Mouse (Mus musculus): ENCODE results near the gene Gm11541. TPM values are rescaled to one million over a fixed set of nuclear protein-coding genes. Genes with fewer than 3 reads are reported as not detected.

Gm11541 gene
- 0.11 and 0.15 TPM in 2 replicates for polyA plus RNA-seq (2015; fragmentation: Nextera tagmentation; extraction: Ambion mirVana)

GRCm38 (mm10) chr11:94704472-94704871 is at the start of gene Gm11541:
Gene Gm11541 (minus strand): TSS chr11:94704499.
- Histone ChIP-seq H3K36me3 (ENCODE audit: control insufficient read depth, insufficient read depth, low read length) (no peaks in the 10 kb centered on the region), H3K27ac (replicated peaks) (no peak within 1 kb of the TSS), H3K27me3 (ENCODE audit: control insufficient read depth, insufficient read depth, low read length) (no peaks in the 10 kb centered on the region), H3K9ac (ENCODE audit: low read length) (no peak within 1 kb of the TSS), H3K4me2 (replicated peaks; ENCODE audit: low read depth) (no peak within 1 kb of the TSS), H3K9me3 (ENCODE audit: control insufficient read depth, low read length) (no peaks in the 10 kb centered on the region), H3K4me1 (replicated peaks; ENCODE audit: control insufficient read depth, insufficient read depth) (no peaks in the 10 kb centered on the region), H3K4me3 (ENCODE audit: low read depth, low read length) (no peak within 1 kb of the TSS)
- no peak for ATAC-seq (ENCODE audit: low FRiP score, low TSS enrichment)
- 44% methylated on average over 5 of the region's 5 CpGs for WGBS
- no peak for DNase-seq (ENCODE audit: low spot score)
- no peak for TF ChIP-seq EP300 (optimal IDR thresholded peaks at IDR 0.05)
- TF ChIP-seq CTCF (IDR thresholded peaks at IDR 0.05; ENCODE audit: low read depth) = no peak

DNA sequence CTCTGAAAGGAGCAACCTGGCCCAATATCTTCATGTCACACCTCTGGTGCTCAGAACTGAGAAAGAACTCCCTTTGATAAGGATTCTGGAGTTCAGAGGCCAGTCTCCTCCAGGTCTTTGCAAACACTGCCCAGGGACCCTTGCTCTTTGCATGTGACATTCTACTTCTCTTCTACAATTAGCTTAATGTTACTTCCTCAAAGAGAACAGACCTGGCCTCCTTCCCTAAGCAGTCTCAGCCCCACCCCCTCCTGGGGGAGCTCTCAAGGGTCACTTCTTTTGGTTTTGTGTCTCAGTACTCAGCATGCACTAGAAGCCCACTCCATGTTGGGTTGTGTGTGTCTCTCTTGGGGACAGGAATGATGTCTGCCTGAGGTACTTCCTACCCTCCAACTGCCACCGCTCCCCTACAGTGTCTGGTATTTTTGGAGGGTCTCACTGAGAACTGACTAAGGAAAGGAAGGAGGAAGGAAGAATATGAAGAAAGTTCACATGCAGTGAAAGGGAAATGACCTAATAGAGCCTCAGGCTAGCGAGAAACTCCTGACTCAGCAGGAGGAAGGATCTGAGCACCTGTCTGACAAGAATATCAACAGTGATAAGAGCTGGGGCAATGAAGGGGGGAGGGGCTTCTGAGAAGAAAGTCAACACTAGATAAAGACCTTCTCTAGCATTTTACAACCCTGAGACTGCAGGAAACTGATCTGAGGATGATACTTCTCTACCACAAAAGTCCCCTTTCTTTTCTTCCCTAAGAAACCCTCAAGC is 48.8 kb upstream of the Gm11541 start:
- Histone ChIP-seq H3K4me2 (replicated peaks; ENCODE audit: low read depth) (no peak overlapping the region), H3K27ac (replicated peaks) (no peak overlapping the region)
- peak; percentile 21; the same call in 1 of the 2 replicates for ATAC-seq (ENCODE audit: low FRiP score, low TSS enrichment)

DNA sequence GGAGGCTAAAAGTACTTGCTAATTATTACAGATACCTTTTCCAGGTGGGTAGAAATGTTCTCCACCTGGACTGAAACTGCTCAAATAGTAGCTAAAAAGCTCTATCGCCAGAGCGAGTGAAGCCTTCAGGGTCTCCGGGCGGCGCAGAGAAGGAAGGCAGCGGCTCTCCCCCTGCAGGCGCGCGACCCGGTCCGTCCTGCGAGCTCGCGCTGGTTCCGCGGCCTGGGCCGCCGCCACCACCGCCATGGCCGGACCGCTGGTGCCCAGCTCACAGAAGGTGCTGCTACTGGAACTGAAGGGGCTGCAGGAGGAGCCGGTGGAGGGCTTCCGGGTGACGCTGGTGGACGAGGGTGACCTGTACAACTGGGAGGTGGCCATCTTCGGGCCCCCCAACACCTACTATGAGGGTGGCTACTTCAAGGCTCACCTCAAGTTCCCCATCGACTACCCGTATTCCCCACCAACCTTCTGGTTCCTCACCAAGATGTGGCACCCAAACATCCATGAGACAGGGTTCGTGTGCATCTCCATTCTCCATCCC is 37.5 kb upstream of the Gm11541 start, which contains the start of gene Cdc34b:
Gene Cdc34b (plus strand): TSS at position 51 of the 541 bp plus-strand sequence.
- Histone ChIP-seq H3K4me2 (replicated peaks; ENCODE audit: low read depth) (no peak within 1 kb of the TSS), H3K4me3 (ENCODE audit: low read depth, low read length) (no peak within 1 kb of the TSS), H3K36me3 (ENCODE audit: control insufficient read depth, insufficient read depth, low read length) (no peaks in the 10 kb centered on the region), H3K9me3 (ENCODE audit: control insufficient read depth, low read length) (no peaks in the 10 kb centered on the region), H3K9ac (ENCODE audit: low read length) (no peak within 1 kb of the TSS), H3K27ac (replicated peaks) (no peak within 1 kb of the TSS), H3K4me1 (replicated peaks; ENCODE audit: control insufficient read depth, insufficient read depth) (no peaks in the 10 kb centered on the region), H3K27me3 (ENCODE audit: control insufficient read depth, insufficient read depth, low read length) (no peaks in the 10 kb centered on the region)
- WGBS = 78% methylated on average over 28 of the region's 29 CpGs
- DNase-seq (ENCODE audit: low spot score) (no peak), ATAC-seq (ENCODE audit: low FRiP score, low TSS enrichment) (no peak)
- TF ChIP-seq EP300 (optimal IDR thresholded peaks at IDR 0.05) (no peak), CTCF (IDR thresholded peaks at IDR 0.05; ENCODE audit: low read depth) (no peak)

More for the DNA sequence above, 48.8 kb upstream of the Gm11541 start:
- Histone ChIP-seq H3K4me1 (replicated peaks; ENCODE audit: control insufficient read depth, insufficient read depth) (no peaks in the 10 kb centered on the region), H3K36me3 (ENCODE audit: control insufficient read depth, insufficient read depth, low read length) (no peaks in the 10 kb centered on the region), H3K9me3 (ENCODE audit: control insufficient read depth, low read length) (no peaks in the 10 kb centered on the region), H3K4me3 (ENCODE audit: low read depth, low read length) (no peak overlapping the region), H3K27me3 (ENCODE audit: control insufficient read depth, insufficient read depth, low read length) (no peaks in the 10 kb centered on the region), H3K9ac (ENCODE audit: low read length) (no peak overlapping the region)
- 39% methylated on average over 2 of the region's 2 CpGs for WGBS
- peak; percentile 18 for DNase-seq (ENCODE audit: low spot score)
- TF ChIP-seq CTCF (IDR thresholded peaks at IDR 0.05; ENCODE audit: low read depth) (no peak), EP300 (optimal IDR thresholded peaks at IDR 0.05) (no peak)

GRCm38 (mm10) chr11:94735746-94736145 is 31.4 kb upstream of the Gm11541 start:
- Histone ChIP-seq H3K27me3 (ENCODE audit: control insufficient read depth, insufficient read depth, low read length) (no peaks in the 10 kb centered on the region), H3K27ac (replicated peaks) (no peak overlapping the region), H3K4me2 (replicated peaks; ENCODE audit: low read depth) (no peak overlapping the region), H3K4me1 (replicated peaks; ENCODE audit: control insufficient read depth, insufficient read depth) (no peaks in the 10 kb centered on the region), H3K36me3 (ENCODE audit: control insufficient read depth, insufficient read depth, low read length) (no peaks in the 10 kb centered on the region), H3K4me3 (ENCODE audit: low read depth, low read length) (no peak overlapping the region), H3K9me3 (ENCODE audit: control insufficient read depth, low read length) (no peaks in the 10 kb centered on the region), H3K9ac (ENCODE audit: low read length) (no peak overlapping the region)
- 63% methylated on average over 2 of the region's 2 CpGs for WGBS
- no peak for DNase-seq (ENCODE audit: low spot score)
- TF ChIP-seq EP300 (optimal IDR thresholded peaks at IDR 0.05) (no peak), CTCF (IDR thresholded peaks at IDR 0.05; ENCODE audit: low read depth) (no peak)
- no peak for ATAC-seq (ENCODE audit: low FRiP score, low TSS enrichment)

DNA sequence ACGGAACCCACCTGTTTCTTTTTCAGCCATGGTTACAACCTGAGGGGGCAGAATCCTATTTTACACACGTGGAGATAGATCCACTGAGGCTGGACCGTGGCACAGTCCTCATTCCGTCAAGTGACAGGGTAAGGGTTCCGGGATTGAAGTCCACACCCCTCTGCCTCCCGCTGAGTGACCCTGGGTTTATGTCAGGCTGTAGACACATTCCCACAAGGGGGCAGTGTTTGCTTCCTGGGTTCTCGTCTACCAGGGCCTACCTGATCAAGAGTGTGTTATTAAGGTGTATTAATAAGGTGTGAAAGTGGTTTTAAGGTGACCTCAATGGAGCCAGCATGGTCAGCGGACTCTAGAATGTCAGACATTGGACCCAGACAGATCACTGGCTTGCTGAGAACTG is 28.5 kb upstream of the Gm11541 start:
- Histone ChIP-seq H3K4me2 (replicated peaks; ENCODE audit: low read depth) (no peak overlapping the region), H3K27ac (replicated peaks) (no peak overlapping the region), H3K27me3 (ENCODE audit: control insufficient read depth, insufficient read depth, low read length) (no peaks in the 10 kb centered on the region), H3K9ac (ENCODE audit: low read length) (no peak overlapping the region), H3K36me3 (ENCODE audit: control insufficient read depth, insufficient read depth, low read length) (no peaks in the 10 kb centered on the region), H3K4me1 (replicated peaks; ENCODE audit: control insufficient read depth, insufficient read depth) (no peaks in the 10 kb centered on the region), H3K4me3 (ENCODE audit: low read depth, low read length) (no peak overlapping the region), H3K9me3 (ENCODE audit: control insufficient read depth, low read length) (no peaks in the 10 kb centered on the region)
- WGBS = 39% methylated on average over 8 of the region's 8 CpGs
- no peak for TF ChIP-seq EP300 (optimal IDR thresholded peaks at IDR 0.05)
- TF ChIP-seq CTCF (IDR thresholded peaks at IDR 0.05; ENCODE audit: low read depth) = peak; percentile 74
- DNase-seq (ENCODE audit: low spot score) (peak; percentile 75), ATAC-seq (ENCODE audit: low FRiP score, low TSS enrichment) (peak; percentile 54)

- Histone ChIP-seq H3K27me3 (ENCODE audit: control insufficient read depth, insufficient read depth, low read length) (no peaks in the 10 kb centered on the region), H3K4me3 (ENCODE audit: low read depth, low read length) (no peak overlapping the region), H3K27ac (replicated peaks) (no peak overlapping the region), H3K4me2 (replicated peaks; ENCODE audit: low read depth) (no peak overlapping the region), H3K36me3 (ENCODE audit: control insufficient read depth, insufficient read depth, low read length) (no peaks in the 10 kb centered on the region), H3K9ac (ENCODE audit: low read length) (no peak overlapping the region), H3K4me1 (replicated peaks; ENCODE audit: control insufficient read depth, insufficient read depth) (no peaks in the 10 kb centered on the region), H3K9me3 (ENCODE audit: control insufficient read depth, low read length) (no peaks in the 10 kb centered on the region)
- no peak for DNase-seq (ENCODE audit: low spot score)
- no peak for ATAC-seq (ENCODE audit: low FRiP score, low TSS enrichment)
- TF ChIP-seq CTCF (IDR thresholded peaks at IDR 0.05; ENCODE audit: low read depth) (no peak), EP300 (optimal IDR thresholded peaks at IDR 0.05) (no peak)
- 81% methylated on average over 12 of the region's 12 CpGs for WGBS
These were observed 26.9 kb upstream of the Gm11541 start for GRCm38 (mm10) chr11:94731229-94731628.

All from stomach, postnatal 0 days (tissue).